Mouse (Mus musculus) midbrain, postnatal 0 days (tissue): ENCODE results near the gene Olfr1306. TPM values are rescaled to one million over a fixed set of nuclear protein-coding genes. Genes with fewer than 3 reads are reported as not detected.

Experiments used
- ATAC-seq: fragments of 200-750 bp; cut with Nextera tagmentation; 2 replicates; pipeline ENCODE4 v1.8.0; 2017; ENCODE audit warnings: moderate number of reproducible peaks, mild to moderate bottlenecking, moderate TSS enrichment, moderate library complexity; ENCODE audit not compliant: low FRiP score
- DNase-seq: peaks from one replicate; pipeline ENCODE4 v3.0.0-alpha.2; 2015; ENCODE audit warnings: low spot score
- H3K27ac ChIP-seq: fragments of 300-500 bp; sonication (generic); 2 replicates; pipeline ENCODE4 v1.5.1; 2014; ENCODE audit warnings: low read depth, mild to moderate bottlenecking, low read length, mixed read lengths
- H3K27me3 ChIP-seq: fragments of 300-500 bp; sonication (generic); 2 replicates; pipeline ENCODE4 v1.6.1; 2014; ENCODE audit warnings: low read length, control low read depth, mixed read lengths; ENCODE audit not compliant: insufficient read depth
- H3K36me3 ChIP-seq: fragments of 300-500 bp; sonication (generic); 2 replicates; pipeline ENCODE4 v1.6.1; 2014; ENCODE audit warnings: low read length, control low read depth, mixed read lengths; ENCODE audit not compliant: insufficient read depth
- H3K4me1 ChIP-seq: fragments of 300-500 bp; sonication (generic); 2 replicates; pipeline ENCODE4 v1.6.1; 2014; ENCODE audit warnings: mild to moderate bottlenecking, control low read depth, antibody characterized with exemption, low read length, mixed read lengths; ENCODE audit not compliant: insufficient read depth
- H3K4me2 ChIP-seq: fragments of 300-500 bp; sonication (generic); 2 replicates; pipeline ENCODE4 v1.6.1; 2014; ENCODE audit warnings: low read depth, mild to moderate bottlenecking, low read length, mixed read lengths; ENCODE audit not compliant: poor library complexity, severe bottlenecking
- H3K4me3 ChIP-seq: fragments of 300-500 bp; sonication (generic); 2 replicates; pipeline ENCODE4 v1.5.1; 2014; ENCODE audit warnings: low read depth, mild to moderate bottlenecking, low read length, moderate library complexity
- H3K9ac ChIP-seq: fragments of 300-500 bp; sonication (generic); replicated peaks from 2 replicates; pipeline ENCODE4 v1.6.1; 2014; ENCODE audit warnings: mild to moderate bottlenecking, low read length, moderate library complexity, mixed read lengths; ENCODE audit not compliant: poor library complexity, severe bottlenecking
- H3K9me3 ChIP-seq: fragments of 300-500 bp; sonication (generic); 2 replicates; pipeline ENCODE4 v1.6.1; 2016; ENCODE audit warnings: low read length, control low read depth
- CTCF ChIP-seq: IDR thresholded peaks from 2 replicates; pipeline ENCODE4 v1.5.1; 2016; ENCODE audit warnings: antibody characterized with exemption, mild to moderate bottlenecking
- WGBS: fragments of 180-500 bp; shearing (Covaris S2); extraction: QIAGEN DNeasy Blood & Tissue Kit; methylation state at CpG from one replicate; pipeline ENCODE4 v1.1.7; 2014; 5-methylcytosine and 5-hydroxymethylcytosine counted together
- polyA plus RNA-seq: library from polyadenylated mRNA; unstranded; fragments of >200 nt; fragmentation: Nextera tagmentation; extraction: Ambion mirVana; gene quantifications from 2 replicates; pipeline ENCODE4 v1.2.1, GENCODE M21; 2015
- total RNA-seq: library from RNA; depleted of rRNA; stranded (reverse); fragments of >200 nt; gene quantifications from 2 replicates; pipeline ENCODE4 v1.2.3, GENCODE M21; 2014; rRNA removed

The Olfr1306 gene
- total RNA-seq (not detected in 2 replicates), polyA plus RNA-seq (not detected in 2 replicates)

GRCm38 (mm10) chr2:111916171-111916570 lies at the start of gene Olfr1306:
Gene Olfr1306, minus strand, starts transcription at chr2:111916271.
- Histone ChIP-seq H3K4me3 (no peak within 1 kb of the TSS), H3K4me2 (no peak within 1 kb of the TSS), H3K27ac (no peak within 1 kb of the TSS), H3K9ac (no peak within 1 kb of the TSS), H3K9me3 (no peaks in the 10 kb centered on the region), H3K27me3 (no peaks in the 10 kb centered on the region), H3K36me3 (no peaks in the 10 kb centered on the region), H3K4me1 (no peaks in the 10 kb centered on the region)
- DNase-seq (no peak), ATAC-seq (no peak)
- 76% methylated on average over 1 of the region's 1 CpGs for WGBS
- no peak for TF ChIP-seq CTCF

GRCm38 (mm10) chr2:111964844-111965243 lies 48.8 kb upstream of the Olfr1306 start, which contains the start of gene Olfr1308:
Gene Olfr1308, minus strand, starts transcription at chr2:111964944.
- H3K9ac ChIP-seq, result no peak within 1 kb of the TSS
- no peak within 1 kb of the TSS for H3K4me3 ChIP-seq
- H3K4me1 ChIP-seq, result no peaks in the 10 kb centered on the region
- no peak for ATAC-seq
- no peak within 1 kb of the TSS for H3K27ac ChIP-seq
- no peaks in the 10 kb centered on the region for H3K36me3 ChIP-seq
- H3K9me3 ChIP-seq, result no peaks in the 10 kb centered on the region
- DNase-seq, result no peak
- H3K4me2 ChIP-seq, result no peak within 1 kb of the TSS
- TF ChIP-seq CTCF, result no peak
- no peaks in the 10 kb centered on the region for H3K27me3 ChIP-seq
- WGBS, result 64% methylated on average over 1 of the region's 1 CpGs

- Histone ChIP-seq H3K9me3 (no peaks in the 10 kb centered on the region), H3K27ac (no peak within 1 kb of the TSS), H3K4me2 (no peak within 1 kb of the TSS), H3K36me3 (no peaks in the 10 kb centered on the region), H3K27me3 (no peaks in the 10 kb centered on the region), H3K4me1 (no peaks in the 10 kb centered on the region), H3K4me3 (no peak within 1 kb of the TSS), H3K9ac (no peak within 1 kb of the TSS)
- no peak for DNase-seq
- no peak for ATAC-seq
- TF ChIP-seq CTCF, result no peak
- WGBS, result 71% methylated on average over 1 of the region's 1 CpGs
These were observed 33.3 kb upstream of the Olfr1306 start, which contains the start of gene Olfr1307 for GRCm38 (mm10) chr2:111949340-111949739. Gene Olfr1307, minus strand, starts transcription at chr2:111949440.

- no peak within 1 kb of the TSS for H3K27ac ChIP-seq
- H3K36me3 ChIP-seq, result no peaks in the 10 kb centered on the region
- 91% methylated on average over 2 of the region's 2 CpGs for WGBS
- ATAC-seq (no peak), DNase-seq (no peak)
- H3K9ac ChIP-seq, result no peak within 1 kb of the TSS
- no peaks in the 10 kb centered on the region for H3K27me3 ChIP-seq
- no peak within 1 kb of the TSS for H3K4me3 ChIP-seq
- no peaks in the 10 kb centered on the region for H3K9me3 ChIP-seq
- no peak for TF ChIP-seq CTCF
- H3K4me1 ChIP-seq, result no peaks in the 10 kb centered on the region
- no peak within 1 kb of the TSS for H3K4me2 ChIP-seq
These were observed 39.0 kb downstream of the Olfr1306 start, which contains the start of gene Olfr1305 for GRCm38 (mm10) chr2:111877049-111877448. Gene Olfr1305, minus strand, starts transcription at chr2:111877149.

Other genes with a start within 250 kb of the Olfr1306 start
- gene Olfr1301, start 165.3 kb downstream of the Olfr1306 start, total RNA-seq, result not detected in 2 replicates
- gene Olfr1301, start 165.3 kb downstream of the Olfr1306 start, polyA plus RNA-seq, result not detected in 2 replicates
- gene Olfr1302, start 138.8 kb downstream of the Olfr1306 start, total RNA-seq, result not detected in 2 replicates
- gene Olfr1302, start 138.8 kb downstream of the Olfr1306 start, polyA plus RNA-seq, result not detected in 2 replicates
- not detected in 2 replicates for gene Olfr1303, start 95.9 kb downstream of the Olfr1306 start, total RNA-seq
- not detected in 2 replicates for gene Olfr1303, start 95.9 kb downstream of the Olfr1306 start, polyA plus RNA-seq
- 0.27 TPM in 1 of 2 replicates, not detected in the other for gene Olfr1305, start 39.1 kb downstream of the Olfr1306 start, total RNA-seq
- not detected in 2 replicates for gene Olfr1305, start 39.1 kb downstream of the Olfr1306 start, polyA plus RNA-seq
- gene Olfr1307, start 33.2 kb upstream of the Olfr1306 start, total RNA-seq, result 0.47 TPM in 1 of 2 replicates, not detected in the other
- gene Olfr1307, start 33.2 kb upstream of the Olfr1306 start, polyA plus RNA-seq, result not detected in 2 replicates
- gene Olfr1308, start 48.7 kb upstream of the Olfr1306 start, total RNA-seq, result not detected in 2 replicates
- gene Olfr1308, start 48.7 kb upstream of the Olfr1306 start, polyA plus RNA-seq, result not detected in 2 replicates
- not detected in 2 replicates for gene Olfr1309, start 74.0 kb upstream of the Olfr1306 start, total RNA-seq
- gene Olfr1309, start 74.0 kb upstream of the Olfr1306 start, polyA plus RNA-seq, result not detected in 2 replicates
- gene Olfr1310, start 96.4 kb upstream of the Olfr1306 start, total RNA-seq, result not detected in 2 replicates
- gene Olfr1310, start 96.4 kb upstream of the Olfr1306 start, polyA plus RNA-seq, result not detected in 2 replicates
- gene Olfr1311, start 108.1 kb upstream of the Olfr1306 start, total RNA-seq, result not detected in 2 replicates
- not detected in 2 replicates for gene Olfr1311, start 108.1 kb upstream of the Olfr1306 start, polyA plus RNA-seq
- not detected in 2 replicates for gene Olfr1312, start 134.0 kb upstream of the Olfr1306 start, total RNA-seq
- not detected in 2 replicates for gene Olfr1312, start 134.0 kb upstream of the Olfr1306 start, polyA plus RNA-seq
- gene Olfr1313, start 161.6 kb upstream of the Olfr1306 start, total RNA-seq, result not detected in 2 replicates
- not detected in 2 replicates for gene Olfr1313, start 161.6 kb upstream of the Olfr1306 start, polyA plus RNA-seq
- not detected in 2 replicates for gene Olfr1314, start 180.5 kb upstream of the Olfr1306 start, total RNA-seq
- gene Olfr1314, start 180.5 kb upstream of the Olfr1306 start, polyA plus RNA-seq, result not detected in 2 replicates
- gene Olfr1315-ps1, start 199.2 kb upstream of the Olfr1306 start, total RNA-seq, result not detected in 2 replicates
- not detected in 2 replicates for gene Olfr1315-ps1, start 199.2 kb upstream of the Olfr1306 start, polyA plus RNA-seq
- 0.16 TPM in 1 of 2 replicates, not detected in the other for gene Olfr1316, start 218.7 kb upstream of the Olfr1306 start, total RNA-seq
- gene Olfr1316, start 218.7 kb upstream of the Olfr1306 start, polyA plus RNA-seq, result not detected in 2 replicates
- not detected in 2 replicates for gene Olfr1317, start 224.1 kb upstream of the Olfr1306 start, total RNA-seq
- gene Olfr1317, start 224.1 kb upstream of the Olfr1306 start, polyA plus RNA-seq, result not detected in 2 replicates
- not detected in 2 replicates for gene Olfr1318, start 237.9 kb upstream of the Olfr1306 start, total RNA-seq
- 0.05 TPM in 1 of 2 replicates, not detected in the other for gene Olfr1318, start 237.9 kb upstream of the Olfr1306 start, polyA plus RNA-seq